Mouse (Mus musculus): ENCODE results near the gene Zfp536.
"Not testable (repeated sequence)": the region's sequence is repeated elsewhere in the genome, so short reads cannot be mapped to it uniquely, and the experiment has no call there.

Zfp536 gene

DNA sequence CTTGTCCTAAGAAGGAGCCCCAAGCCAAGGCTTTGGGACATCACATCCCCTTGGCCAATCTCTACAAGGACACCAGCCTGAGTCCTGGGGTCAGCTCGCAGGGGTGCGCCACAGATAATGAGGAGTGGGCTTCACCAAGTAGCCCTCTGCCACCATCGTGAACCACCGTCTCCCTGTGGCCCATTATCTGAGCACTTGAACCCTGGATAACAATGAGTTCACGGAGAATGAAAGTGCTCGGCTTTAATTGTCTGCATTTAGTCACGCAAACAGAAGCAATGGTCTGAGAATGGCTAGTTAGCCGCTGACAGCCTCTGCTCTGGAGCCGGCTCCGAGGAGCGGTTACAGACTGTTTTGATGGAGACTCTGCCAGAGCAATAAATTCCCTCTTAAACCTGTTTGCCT lies 84.3 kb downstream of the Zfp536 start:
- DNase-seq, result no peak

GRCm38 (mm10) chr7:37686366-37686765 lies 87.1 kb downstream of the Zfp536 start:
- DNase-seq, result no peak

- DNase-seq, result no peak
Measured at GRCm38 (mm10) chr7:37685247-37685646, 88.2 kb downstream of the Zfp536 start.

GRCm38 (mm10) chr7:37681335-37681734 lies 92.1 kb downstream of the Zfp536 start:
- no peak for DNase-seq

DNA sequence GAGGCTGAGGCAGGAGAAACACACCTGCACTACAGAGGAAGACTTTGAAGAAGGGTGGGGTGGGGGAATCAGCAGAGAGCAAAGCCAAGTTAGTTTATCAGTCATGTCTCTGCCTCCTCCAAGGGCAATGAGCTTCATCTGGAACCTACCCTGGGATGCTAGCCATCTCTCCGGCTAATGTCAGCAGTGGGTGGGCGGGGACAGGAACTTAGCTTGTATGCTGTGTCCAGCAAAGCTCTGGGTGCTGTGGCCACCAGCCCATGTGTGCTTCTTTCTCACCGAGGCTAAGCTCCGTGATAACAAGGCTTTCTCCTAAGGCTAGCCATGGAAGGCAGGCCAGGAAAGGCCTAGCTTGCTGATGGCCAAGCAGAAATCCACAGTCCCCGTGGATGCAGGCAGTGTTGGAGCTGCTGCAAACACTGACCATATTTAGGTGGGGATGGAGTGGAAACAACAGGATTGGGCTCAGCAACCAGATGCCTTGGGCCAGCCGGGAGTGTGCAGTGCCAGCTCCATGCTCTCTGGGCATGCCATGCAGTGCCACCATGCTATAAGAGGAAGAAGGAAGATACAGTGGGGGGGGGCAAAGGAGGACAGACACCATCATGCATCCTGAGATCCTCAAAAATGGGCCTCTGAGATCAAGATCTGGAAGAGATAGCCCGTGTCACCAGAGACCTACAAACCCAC lies 109.6 kb downstream of the Zfp536 start:
- DNase-seq, result no peak

GRCm38 (mm10) chr7:37648671-37649070 lies 124.8 kb downstream of the Zfp536 start:
- no peak for DNase-seq

DNA sequence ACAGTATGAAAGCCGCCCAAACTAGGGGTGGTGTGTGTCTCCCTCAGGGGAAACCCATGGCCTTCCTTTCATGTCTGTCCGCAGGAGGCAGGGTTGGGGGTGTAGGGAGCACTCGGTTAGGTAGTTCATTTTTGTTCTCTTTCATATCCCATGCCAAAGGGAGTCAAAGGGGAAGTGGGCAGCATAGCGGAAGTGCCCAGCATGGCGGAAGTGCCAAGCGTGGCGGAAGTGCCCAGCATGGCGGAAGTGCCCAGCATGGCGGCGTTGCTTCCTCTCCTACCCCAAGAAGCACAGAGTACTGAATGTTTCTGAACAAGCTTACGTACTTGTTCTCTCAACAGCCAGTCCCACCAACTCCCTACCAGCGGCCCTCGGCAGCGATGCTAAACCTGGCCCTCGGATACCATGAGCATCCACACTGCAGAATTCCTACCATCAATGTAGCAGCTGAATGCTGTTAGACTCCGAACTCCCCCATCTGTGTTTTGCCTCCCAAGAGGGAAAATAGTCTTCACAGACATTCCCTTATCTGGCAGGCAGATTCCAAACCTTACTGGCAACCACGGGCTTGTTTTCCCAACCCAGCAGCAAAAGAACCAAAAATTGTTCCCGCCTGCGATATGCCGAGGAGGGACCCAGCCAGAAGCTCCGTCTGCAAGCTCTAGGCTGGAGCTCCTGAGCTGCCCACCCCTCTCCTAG lies 125.4 kb downstream of the Zfp536 start:
- no peak for DNase-seq

DNA sequence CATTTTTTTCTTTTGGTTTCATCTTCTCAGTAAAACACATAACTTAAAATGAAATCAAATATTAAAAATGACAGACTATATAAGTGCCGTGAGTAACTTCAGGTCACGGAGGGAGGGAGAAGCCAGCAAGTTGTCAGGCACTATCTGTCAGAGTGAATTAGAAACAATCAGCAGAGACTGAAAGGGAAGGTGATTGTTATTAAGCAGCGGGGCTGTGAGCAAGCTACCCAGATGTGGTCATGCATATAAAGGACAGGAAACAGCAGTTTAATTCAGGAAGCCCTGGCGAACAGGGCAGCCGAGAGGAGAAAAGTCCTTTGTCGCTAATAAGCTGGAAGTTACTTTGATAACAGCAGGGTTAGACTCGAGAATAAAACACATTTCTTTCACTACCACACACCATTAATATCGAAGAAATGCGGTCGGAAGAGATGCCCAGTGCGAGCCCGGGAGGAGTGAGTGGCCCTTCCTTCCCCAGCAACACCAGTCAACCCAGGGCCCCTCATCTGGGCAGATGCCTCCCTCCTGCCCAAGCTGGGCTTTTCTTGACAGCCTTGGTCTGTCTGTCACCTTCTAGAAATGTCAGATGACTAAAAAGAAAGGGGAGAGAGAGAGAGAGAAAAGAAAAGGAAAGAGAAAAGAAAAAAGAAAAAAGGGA lies 133.6 kb downstream of the Zfp536 start:
- DNase-seq, result no peak

DNA sequence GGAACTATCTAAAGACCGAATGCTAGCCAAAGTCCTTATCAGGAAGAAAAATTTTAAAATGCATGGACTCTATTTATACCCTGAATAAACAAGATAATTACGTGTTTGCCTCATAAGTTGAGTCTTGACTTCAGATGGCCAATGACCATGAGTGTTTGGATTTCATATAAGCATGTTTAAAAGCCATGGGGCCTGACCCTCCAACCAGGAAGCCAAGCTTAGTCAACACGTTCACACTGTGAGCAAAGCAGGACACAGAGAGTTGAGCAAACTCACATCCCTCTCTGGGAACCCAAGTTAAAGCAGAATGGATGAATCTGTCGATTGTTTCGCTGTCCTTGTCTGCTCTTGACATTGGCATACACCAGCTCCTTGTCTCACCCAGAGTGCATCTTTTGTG lies 138.6 kb downstream of the Zfp536 start:
- no peak for DNase-seq

DNA sequence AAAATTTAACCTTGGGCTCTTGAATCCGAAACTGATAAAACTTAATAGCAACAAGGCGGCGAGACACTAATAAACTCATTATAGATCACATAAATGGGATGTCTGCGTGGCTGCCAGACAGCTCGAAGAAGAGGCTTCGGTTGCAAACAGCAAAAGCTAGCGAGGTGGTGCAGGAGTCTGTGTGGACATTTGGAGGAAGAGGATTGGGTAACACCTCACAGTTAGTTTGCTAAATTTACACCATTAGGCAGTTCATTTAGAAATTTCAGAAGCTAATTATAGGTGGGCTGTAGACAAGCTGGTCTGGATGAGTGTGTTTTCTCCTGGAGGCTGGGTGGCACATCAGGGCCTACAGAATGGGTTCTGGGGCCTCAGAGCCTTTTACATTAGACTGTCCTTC lies 143.0 kb downstream of the Zfp536 start:
- DNase-seq, result no peak

DNA sequence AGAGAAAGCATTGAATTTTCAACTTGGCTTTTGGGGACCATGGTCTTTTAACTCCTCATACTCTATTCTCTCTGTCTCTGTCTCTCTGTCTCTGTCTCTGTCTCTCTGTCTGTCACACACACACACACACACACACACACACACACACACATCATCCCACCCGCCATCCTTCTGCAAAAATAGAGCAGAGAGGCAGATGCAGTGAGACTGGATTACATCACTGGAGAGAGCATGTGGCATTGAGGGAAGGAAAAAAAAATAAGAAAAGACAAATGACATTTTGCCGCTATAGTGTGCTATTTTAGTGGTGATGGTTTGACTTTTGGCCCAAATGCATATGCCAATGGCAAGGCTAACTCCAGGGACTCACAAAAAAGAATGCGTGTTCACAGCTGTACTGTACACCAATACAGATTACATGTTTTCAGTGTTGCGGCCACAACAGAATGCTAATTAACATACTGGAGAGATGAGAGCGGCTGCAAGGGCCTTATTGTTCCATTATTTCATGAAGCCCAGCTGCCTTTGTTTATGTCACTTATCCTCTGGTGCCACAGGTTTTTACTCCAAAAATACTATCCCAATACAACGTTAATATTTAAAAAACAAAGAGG lies 145.4 kb downstream of the Zfp536 start:
- DNase-seq, result no peak

DNA sequence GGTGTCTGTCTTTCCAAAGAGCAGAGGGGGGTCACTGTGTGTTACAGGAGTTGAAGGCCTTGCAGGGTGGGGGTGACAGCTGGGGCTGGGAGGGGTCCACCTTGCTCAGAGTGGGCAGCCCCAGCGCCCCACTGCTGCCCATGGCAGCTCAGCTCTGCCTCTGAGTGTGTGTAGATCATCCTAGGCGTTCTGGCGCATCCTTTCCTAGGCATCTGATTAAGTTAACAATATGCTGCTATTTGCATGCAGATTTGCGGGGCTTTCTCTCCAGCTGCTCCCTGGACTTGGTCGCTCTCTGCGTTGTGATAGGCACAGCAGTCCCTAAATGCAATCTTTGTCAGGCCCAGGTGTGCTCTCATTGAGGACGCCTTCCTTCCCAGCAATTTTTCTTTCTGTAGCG lies 147.7 kb downstream of the Zfp536 start:
- no peak for DNase-seq

GRCm38 (mm10) chr7:37624759-37625340 lies 148.6 kb downstream of the Zfp536 start:
- no peak for DNase-seq

DNA sequence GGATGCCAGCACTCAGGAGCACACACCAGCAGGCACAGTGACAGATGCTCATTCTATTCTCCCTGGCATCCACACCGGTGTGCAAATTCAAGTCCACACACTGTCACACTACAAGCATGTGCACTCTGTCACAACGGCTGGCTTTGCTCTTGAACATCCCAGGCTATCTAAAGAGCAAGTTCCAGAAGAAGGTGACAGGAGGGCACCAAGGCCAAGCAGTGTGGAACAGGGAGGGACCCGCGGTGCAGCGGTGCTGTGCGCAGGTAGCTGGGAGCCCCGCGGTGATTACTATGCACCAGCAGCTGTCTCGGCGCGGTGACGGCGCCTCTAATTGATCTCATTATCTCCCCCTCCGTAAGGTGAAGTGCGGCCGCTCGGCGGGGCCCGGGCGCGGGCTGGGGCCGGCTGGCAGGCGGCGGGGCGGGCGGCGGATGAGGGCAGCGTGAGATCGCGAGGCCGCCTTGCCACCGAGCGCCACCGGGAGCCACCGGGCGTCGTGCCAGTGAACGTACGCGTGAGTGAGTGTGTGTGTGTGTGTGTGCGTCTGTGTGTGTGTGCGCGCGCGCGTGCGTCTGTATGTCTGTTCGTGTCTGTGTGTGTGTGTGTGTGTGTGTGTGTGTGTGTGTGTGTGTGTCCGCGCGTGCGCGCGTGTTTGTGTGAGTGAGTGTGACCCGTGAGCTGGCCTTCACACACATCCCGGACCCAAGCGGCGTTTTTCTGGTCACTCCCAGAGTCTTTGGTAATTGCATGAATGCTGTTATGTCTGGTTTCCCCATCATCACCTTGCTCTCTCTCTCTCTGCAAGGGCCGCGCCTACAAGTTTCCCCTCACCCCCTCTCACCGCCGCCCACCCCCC lies 149.3 kb downstream of the Zfp536 start:
- DNase-seq, result peak; percentile 59

GRCm38 (mm10) chr7:37619254-37619653 lies 154.2 kb downstream of the Zfp536 start:
- no peak for DNase-seq

DNA sequence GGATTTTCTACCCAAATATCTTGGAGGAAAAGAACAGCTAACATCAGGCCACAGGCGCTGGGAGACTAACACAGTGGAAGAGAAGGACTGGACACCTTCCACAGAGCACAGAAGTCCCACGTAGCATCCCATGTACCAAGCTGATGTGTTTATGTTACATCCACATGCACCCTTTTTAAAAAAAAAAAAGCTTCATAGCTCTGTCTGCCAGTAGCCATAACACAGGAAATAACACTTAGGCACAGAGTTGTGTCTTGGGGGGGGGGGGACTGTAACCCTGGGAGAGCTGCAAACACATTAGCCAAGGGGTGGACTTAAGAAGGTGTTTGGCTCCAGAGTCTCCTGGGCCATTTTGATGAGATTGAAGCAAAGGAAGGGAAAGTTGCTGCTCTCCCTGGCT lies 155.6 kb downstream of the Zfp536 start:
- no peak for DNase-seq

DNA sequence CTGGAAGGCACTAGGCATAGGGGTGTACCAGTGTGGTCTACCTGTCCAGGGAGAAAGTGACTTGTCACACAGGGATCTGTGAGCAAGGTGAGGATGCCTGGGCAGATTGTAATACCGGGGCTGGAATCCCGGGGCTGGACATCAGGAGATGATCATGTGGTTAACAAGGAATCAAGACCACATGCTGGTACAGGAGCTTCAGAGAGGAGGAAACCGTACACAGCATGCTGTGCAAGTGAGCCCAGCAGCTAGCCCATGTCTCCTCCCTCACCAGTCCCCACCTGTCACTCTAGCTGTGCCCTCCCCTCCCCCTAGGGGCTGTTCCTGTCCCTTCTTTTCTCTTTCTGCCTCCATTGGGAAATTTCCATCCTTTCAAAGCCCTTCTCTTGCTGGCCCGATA lies 157.5 kb downstream of the Zfp536 start:
- no peak for DNase-seq

DNA sequence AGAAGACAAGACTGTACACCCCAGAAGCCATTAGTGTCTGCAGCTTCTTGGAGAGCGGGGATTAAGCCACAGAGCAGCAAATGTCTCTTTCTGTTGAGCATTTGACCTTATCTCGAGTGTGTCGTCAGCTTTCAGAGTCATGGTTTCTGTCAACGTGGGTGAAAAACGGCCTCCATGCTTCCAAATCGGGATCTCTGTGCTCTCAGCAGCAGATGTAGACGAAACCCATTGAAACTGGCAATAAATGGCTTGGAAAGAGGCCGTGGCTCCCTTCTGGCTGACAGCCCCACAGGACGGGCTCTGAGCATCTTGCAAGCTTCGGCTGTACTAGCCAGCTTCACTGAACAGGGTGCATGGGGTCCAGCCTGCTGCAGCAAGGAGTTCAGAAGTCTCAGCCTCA lies 159.1 kb downstream of the Zfp536 start:
- DNase-seq, result no peak

- no peak for DNase-seq
Measured at GRCm38 (mm10) chr7:37608556-37608955, 164.9 kb downstream of the Zfp536 start.

DNA sequence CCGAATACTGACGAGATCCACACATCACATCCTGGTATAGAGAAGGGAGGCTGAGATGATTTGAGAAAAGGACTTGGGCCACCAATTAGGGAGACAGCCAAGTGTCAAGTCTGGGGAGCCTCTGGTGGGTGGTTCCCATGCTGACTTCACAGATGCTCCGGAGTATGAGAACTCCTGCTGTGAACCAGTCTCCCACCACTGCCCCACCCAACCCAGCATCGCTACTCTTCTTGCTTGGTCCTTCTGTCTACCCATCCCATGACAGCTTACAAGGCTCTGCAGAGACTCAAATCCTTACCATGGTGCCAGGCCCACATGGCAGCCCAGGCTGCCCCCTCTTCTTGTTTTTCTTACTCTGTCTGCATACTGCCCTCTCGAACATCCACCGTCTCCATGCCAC lies 165.5 kb downstream of the Zfp536 start:
- no peak for DNase-seq

- DNase-seq, result no peak
Measured at GRCm38 (mm10) chr7:37606472-37606871, 167.0 kb downstream of the Zfp536 start.

DNA sequence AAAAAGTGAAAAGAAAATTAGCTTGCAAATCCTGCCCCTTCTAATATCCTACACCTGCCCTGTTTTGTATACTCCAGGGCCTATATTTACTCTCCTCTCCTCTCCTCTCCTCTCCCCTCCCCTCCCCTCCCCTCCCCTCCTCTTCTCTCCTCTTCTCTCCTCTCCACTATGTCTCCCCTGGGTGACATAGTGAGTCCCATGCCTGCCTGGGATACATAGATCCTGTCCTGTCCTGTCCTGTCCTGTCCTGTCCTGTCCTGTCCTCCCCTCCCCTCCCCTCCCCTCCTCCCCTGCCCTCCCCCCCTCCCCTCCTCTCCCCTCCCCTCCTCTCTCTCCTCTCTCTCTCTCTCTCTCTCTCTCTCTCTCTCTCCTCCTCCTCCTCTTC lies 169.9 kb downstream of the Zfp536 start:
- DNase-seq, result not testable (repeated sequence)

Data from right cerebral cortex, adult 18-20 months (tissue).